Mouse (Mus musculus) megakaryocyte, adult 5-6 weeks (primary cell): ENCODE measurements around the gene Lep. TPM values are rescaled to one million over a fixed set of nuclear protein-coding genes. Genes with fewer than 3 reads are reported as not detected.

Source experiments
- ATAC-seq: 2 replicates; pipeline ENCODE4 v1.8.0; 2016; ENCODE audit warnings: mild to moderate bottlenecking, inconsistent platforms; ENCODE audit not compliant: poor library complexity, severe bottlenecking
- total RNA-seq, 2 experiments: library from RNA; stranded (forward) in 1 of 2; stranded (reverse) in 1 of 2; fragments of 153-499, 151-499 nt in 1 of 2; fragments of 221-1000, 200-1000 nt in 1 of 2; gene quantifications; 2 replicates each; pipeline versions ENCODE4 v1.2.3 to v1.2.4; 2015 to 2017

The Lep gene
- total RNA-seq, 2 experiments from 2014 or later: not detected

- no peak for ATAC-seq
These were observed 51.5 kb downstream of the Lep start for GRCm38 (mm10) chr6:29111501-29111900.

GRCm38 (mm10) chr6:29115756-29116155 lies 55.7 kb downstream of the Lep start:
- ATAC-seq: no peak

GRCm38 (mm10) chr6:29117417-29118104 lies 57.5 kb downstream of the Lep start:
- no peak for ATAC-seq

GRCm38 (mm10) chr6:29118231-29118630 lies 58.2 kb downstream of the Lep start:
- ATAC-seq: no peak

- no peak for ATAC-seq
These were observed 58.9 kb downstream of the Lep start for GRCm38 (mm10) chr6:29118963-29119362.

- ATAC-seq: no peak
These were observed 60.0 kb downstream of the Lep start for GRCm38 (mm10) chr6:29119990-29120389.

Other genes with a start within 250 kb of the Lep start
- gene Lrrc4, start 228.5 kb upstream of the Lep start, total RNA-seq (2015): not detected in 2 replicates
- gene Lrrc4, start 228.5 kb upstream of the Lep start, total RNA-seq (2017): 0.07 TPM in 1 of 2 replicates, not detected in the other
- 29.2 and 29.6 TPM in 2 replicates for gene Rbm28, start 104.8 kb downstream of the Lep start, total RNA-seq (2015)
- gene Rbm28, start 104.8 kb downstream of the Lep start, total RNA-seq (2017): 27.3 and 33.9 TPM in 2 replicates
- gene Prrt4, start 119.4 kb downstream of the Lep start, total RNA-seq (2015): not detected in 2 replicates
- gene Prrt4, start 119.4 kb downstream of the Lep start, total RNA-seq (2017): not detected in 2 replicates
- gene Impdh1, start 156.1 kb downstream of the Lep start, total RNA-seq (2015): 7.8 and 12.0 TPM in 2 replicates
- gene Impdh1, start 156.1 kb downstream of the Lep start, total RNA-seq (2017): 9.0 and 11.6 TPM in 2 replicates
- gene Hilpda, start 212.3 kb downstream of the Lep start, total RNA-seq (2015): 2.2 and 7.1 TPM in 2 replicates
- gene Hilpda, start 212.3 kb downstream of the Lep start, total RNA-seq (2017): 1.9 and 3.1 TPM in 2 replicates
- gene Fam71f2, start 219.4 kb downstream of the Lep start, total RNA-seq (2015): not detected in 2 replicates
- not detected in 2 replicates for gene Fam71f2, start 219.4 kb downstream of the Lep start, total RNA-seq (2017)